Mouse (Mus musculus) midbrain, embryonic 13.5 days (tissue): ENCODE measurements at regions not wholly inside any gene's neighbourhood (a gene's known extent, or its start where the extent isn't known, plus 50 kb on each side); places are given as distances from the start of the nearest gene placed in this dataset.

Experiments
- ATAC-seq: fragments of 200-750 bp; cut with Nextera tagmentation; 2 replicates; pipeline ENCODE4 v1.8.0; 2017; ENCODE audit warnings: mild to moderate bottlenecking, moderate TSS enrichment, moderate library complexity
- H3K27ac ChIP-seq: fragments of 300-500 bp; sonication (generic); 2 replicates; pipeline ENCODE4 v1.5.1; 2015; ENCODE audit warnings: inconsistent platforms, mild to moderate bottlenecking, moderate library complexity
- H3K27me3 ChIP-seq: fragments of 300-500 bp; sonication (generic); 2 replicates; pipeline ENCODE4 v1.6.1; 2015; ENCODE audit warnings: mild to moderate bottlenecking, inconsistent platforms
- H3K36me3 ChIP-seq: fragments of 300-500 bp; sonication (generic); 2 replicates; pipeline ENCODE4 v1.6.1; 2015; ENCODE audit warnings: mild to moderate bottlenecking, inconsistent platforms
- H3K4me1 ChIP-seq: fragments of 300-500 bp; sonication (generic); replicated peaks from 2 replicates; pipeline ENCODE4 v1.6.1; 2015; ENCODE audit warnings: inconsistent platforms
- H3K4me2 ChIP-seq: fragments of 300-500 bp; sonication (generic); replicated peaks from 2 replicates; pipeline ENCODE4 v1.6.1; 2015; ENCODE audit warnings: moderate library complexity, mild to moderate bottlenecking, inconsistent platforms
- H3K4me3 ChIP-seq: fragments of 300-500 bp; sonication (generic); replicated peaks from 2 replicates; pipeline ENCODE4 v1.5.1; 2015; ENCODE audit warnings: mild to moderate bottlenecking, inconsistent platforms
- H3K9ac ChIP-seq: fragments of 300-500 bp; sonication (generic); replicated peaks from 2 replicates; pipeline ENCODE4 v1.6.1; 2015; ENCODE audit warnings: mild to moderate bottlenecking, inconsistent platforms
- H3K9me3 ChIP-seq: fragments of 300-500 bp; sonication (generic); 2 replicates; pipeline ENCODE4 v1.6.1; 2016; ENCODE audit warnings: mild to moderate bottlenecking, inconsistent platforms
- WGBS: fragments of 180-500 bp; shearing (Covaris S2); methylation state at CpG from one replicate; pipeline ENCODE4 v1.1.7; 2015; 5-methylcytosine and 5-hydroxymethylcytosine counted together

GRCm38 (mm10) chr15:62122265-62123023 lies 1199.6 kb upstream of the A1bg start:
- H3K4me3 ChIP-seq, result no peak overlapping the region
- WGBS, result 89% methylated on average over 9 of the region's 9 CpGs
- H3K9me3 ChIP-seq, result no peaks in the 10 kb centered on the region
- H3K9ac ChIP-seq, result no peak overlapping the region
- no peak overlapping the region for H3K4me2 ChIP-seq
- no peak for ATAC-seq
- H3K4me1 ChIP-seq, result peaks cover 2% of the 10 kb centered on the region; the same call in 1 of the 2 replicates
- H3K27me3 ChIP-seq, result peaks cover 5% of the 10 kb centered on the region; the same call in 1 of the 2 replicates
- H3K27ac ChIP-seq, result no peak overlapping the region
- no peaks in the 10 kb centered on the region for H3K36me3 ChIP-seq

DNA sequence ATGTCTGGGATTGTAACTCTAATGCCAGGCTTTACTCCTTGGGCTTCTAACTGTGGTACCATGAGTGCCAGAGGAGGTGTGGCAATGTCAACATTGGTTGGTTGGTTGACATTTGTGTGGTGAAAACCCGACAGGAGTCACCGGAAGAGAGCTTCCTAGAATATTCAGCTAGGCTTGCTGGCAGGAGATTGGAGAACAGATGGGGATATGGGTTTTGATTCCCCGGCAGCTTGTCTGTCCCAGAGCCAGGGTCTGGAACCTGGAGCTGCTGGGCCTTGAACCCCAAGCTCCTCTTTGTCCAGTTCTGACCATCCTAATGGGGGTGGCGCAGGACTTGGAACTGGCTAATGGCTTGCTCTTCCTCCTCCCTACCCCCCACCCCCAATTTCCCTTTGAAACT lies 1198.9 kb upstream of the A1bg start:
- H3K4me2 ChIP-seq, result no peak overlapping the region
- WGBS, result 92% methylated on average over 4 of the region's 4 CpGs
- H3K4me3 ChIP-seq, result no peak overlapping the region
- H3K4me1 ChIP-seq, result no peaks in the 10 kb centered on the region
- no peaks in the 10 kb centered on the region for H3K36me3 ChIP-seq
- 0 out of 2 replicates have a peak, but pooled peaks cover under 1% of the 10 kb centered on the region for H3K27me3 ChIP-seq
- no peak for ATAC-seq
- H3K27ac ChIP-seq, result no peak overlapping the region
- H3K9me3 ChIP-seq, result no peaks in the 10 kb centered on the region
- no peak overlapping the region for H3K9ac ChIP-seq

DNA sequence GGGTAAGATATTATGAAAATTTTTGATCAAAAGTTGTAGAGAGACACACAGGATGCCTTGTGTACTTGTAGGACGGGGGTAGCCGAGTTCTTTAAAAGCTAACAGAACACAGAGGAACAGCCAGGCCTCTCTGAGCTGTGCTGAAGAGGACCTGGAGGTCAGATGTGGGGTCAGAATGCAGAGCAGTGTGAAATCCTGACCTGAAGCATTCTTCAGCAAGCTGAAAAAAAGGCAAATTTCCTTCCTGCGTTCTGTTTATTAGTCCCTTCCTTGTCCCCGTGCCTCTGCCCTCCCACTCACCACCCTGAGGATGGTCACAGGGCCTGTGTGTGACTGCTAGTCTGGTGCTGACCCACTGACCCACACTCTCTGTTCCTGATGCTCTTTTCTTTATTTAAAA lies 1197.9 kb upstream of the A1bg start:
- whole genome bisulfite sequencing, result 25% methylated on average over 4 of the region's 4 CpGs
- H3K4me2 ChIP-seq, result no peak overlapping the region
- no peaks in the 10 kb centered on the region for H3K27me3 ChIP-seq
- no peak overlapping the region for H3K9ac ChIP-seq
- no peaks in the 10 kb centered on the region for H3K36me3 ChIP-seq
- H3K4me3 ChIP-seq, result no peak overlapping the region
- no peaks in the 10 kb centered on the region for H3K4me1 ChIP-seq
- no peak overlapping the region for H3K27ac ChIP-seq
- ATAC-seq, result no peak
- H3K9me3 ChIP-seq, result no peaks in the 10 kb centered on the region

DNA sequence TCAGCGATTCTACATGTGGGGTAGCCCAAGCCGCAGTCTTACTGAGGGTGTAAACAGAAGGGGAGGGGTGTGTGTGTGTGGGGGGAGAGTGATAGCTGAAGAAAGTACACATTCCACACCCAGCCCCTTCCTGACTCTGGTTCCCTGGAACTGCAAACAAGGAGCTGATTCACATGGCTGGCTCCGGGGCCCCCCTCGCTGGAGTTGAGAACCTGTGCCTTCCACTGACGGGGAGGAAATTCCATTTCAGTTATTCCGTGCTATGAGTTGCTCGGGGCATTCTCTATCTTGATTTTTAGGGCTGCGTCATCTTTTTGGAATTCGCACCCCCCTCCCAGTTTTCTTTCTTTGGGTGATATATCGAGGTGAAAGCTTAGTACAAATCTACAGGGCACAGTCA lies 1196.2 kb upstream of the A1bg start:
- ATAC-seq, result no peak
- WGBS, result 82% methylated on average over 10 of the region's 10 CpGs
- Histone ChIP-seq H3K4me1 (no peaks in the 10 kb centered on the region), H3K4me3 (no peak overlapping the region), H3K36me3 (no peaks in the 10 kb centered on the region), H3K9me3 (no peaks in the 10 kb centered on the region), H3K27ac (no peak overlapping the region), H3K4me2 (no peak overlapping the region), H3K9ac (no peak overlapping the region), H3K27me3 (0 out of 2 replicates have a peak, but pooled peaks cover 5% of the 10 kb centered on the region)

DNA sequence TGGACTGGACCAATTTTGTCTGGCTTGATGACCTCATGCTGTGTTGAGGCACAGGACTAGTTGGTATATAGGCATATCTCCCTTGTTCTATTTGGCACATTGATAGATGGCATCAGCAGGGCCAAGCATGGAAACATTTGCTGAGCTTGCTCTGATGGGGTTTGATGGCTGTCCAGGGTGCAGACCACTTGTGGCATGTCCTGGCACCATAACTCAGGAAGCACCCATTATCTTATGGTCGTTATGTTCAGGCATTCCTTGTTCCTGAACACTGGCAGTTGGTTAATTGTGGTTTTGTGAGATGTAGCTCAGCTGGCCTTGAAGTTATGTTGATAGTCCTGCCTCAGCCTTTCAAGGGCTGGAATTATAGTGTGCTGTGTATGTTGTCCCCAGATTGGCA lies 1193.4 kb upstream of the A1bg start:
- H3K4me2 ChIP-seq, result no peak overlapping the region
- 81% methylated on average over 1 of the region's 1 CpGs for WGBS
- ATAC-seq, result no peak
- no peaks in the 10 kb centered on the region for H3K36me3 ChIP-seq
- H3K4me1 ChIP-seq, result no peaks in the 10 kb centered on the region
- no peak overlapping the region for H3K27ac ChIP-seq
- H3K9me3 ChIP-seq, result no peaks in the 10 kb centered on the region
- H3K9ac ChIP-seq, result no peak overlapping the region
- H3K4me3 ChIP-seq, result no peak overlapping the region
- H3K27me3 ChIP-seq, result 0 out of 2 replicates have a peak, but pooled peaks cover 5% of the 10 kb centered on the region

DNA sequence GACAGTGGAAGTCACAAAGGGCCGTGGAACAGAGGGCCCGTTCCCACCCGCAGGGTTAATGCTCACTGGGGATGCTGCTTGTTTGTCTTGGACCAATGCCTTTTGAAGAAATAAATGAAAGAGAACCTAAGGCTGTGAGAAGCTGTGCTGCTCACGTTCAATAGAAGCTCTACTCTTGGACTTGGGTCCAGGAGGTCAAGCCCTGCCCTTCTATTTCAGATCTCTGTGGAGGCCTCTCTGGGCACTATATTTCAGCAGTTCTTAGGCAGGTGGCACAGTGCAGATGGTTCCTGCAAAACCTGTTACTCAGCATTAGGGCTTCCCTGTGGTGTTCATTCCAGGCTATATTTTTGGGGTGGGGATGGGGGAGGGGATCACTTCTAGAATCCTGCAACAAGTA lies 1192.0 kb upstream of the A1bg start:
- H3K36me3 ChIP-seq, result no peaks in the 10 kb centered on the region
- H3K4me2 ChIP-seq, result no peak overlapping the region
- H3K4me3 ChIP-seq, result no peak overlapping the region
- no peak overlapping the region for H3K9ac ChIP-seq
- H3K4me1 ChIP-seq, result no peaks in the 10 kb centered on the region
- ATAC-seq, result no peak
- H3K9me3 ChIP-seq, result no peaks in the 10 kb centered on the region
- peaks cover 12% of the 10 kb centered on the region for H3K27me3 ChIP-seq
- H3K27ac ChIP-seq, result no peak overlapping the region
- WGBS, result 67% methylated on average over 4 of the region's 4 CpGs

- Histone ChIP-seq H3K4me2 (no peak overlapping the region), H3K27ac (no peak overlapping the region), H3K9me3 (no peaks in the 10 kb centered on the region), H3K4me3 (no peak overlapping the region), H3K4me1 (peaks cover under 1% of the 10 kb centered on the region), H3K9ac (no peak overlapping the region), H3K27me3 (peaks cover 25% of the 10 kb centered on the region), H3K36me3 (no peaks in the 10 kb centered on the region)
- 95% methylated on average over 2 of the region's 2 CpGs for WGBS
- ATAC-seq, result no peak
Observed at GRCm38 (mm10) chr15:62112151-62112550, 1189.3 kb upstream of the A1bg start.

DNA sequence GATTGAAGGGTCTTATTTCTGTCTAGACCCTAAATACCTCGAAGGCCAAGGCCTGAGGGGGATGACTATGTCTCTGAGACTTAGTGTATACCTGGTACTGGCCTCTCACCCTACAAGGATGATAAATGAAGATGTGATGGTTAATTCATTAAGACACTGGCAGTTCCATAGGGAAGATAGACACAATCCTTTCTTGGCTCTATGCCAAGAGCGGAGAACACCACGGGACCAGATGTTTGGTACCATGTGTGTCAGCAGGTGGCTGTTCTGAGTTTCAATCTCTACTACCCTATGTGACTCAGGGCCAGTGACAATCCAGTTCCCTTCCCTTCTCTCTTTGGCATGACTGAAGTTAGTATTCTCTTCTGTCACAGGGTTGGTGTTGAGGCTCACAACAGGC lies 1185.2 kb upstream of the A1bg start:
- peaks cover 43% of the 10 kb centered on the region for H3K27me3 ChIP-seq
- H3K4me1 ChIP-seq, result peaks cover 13% of the 10 kb centered on the region
- no peaks in the 10 kb centered on the region for H3K9me3 ChIP-seq
- no peak for ATAC-seq
- H3K4me2 ChIP-seq, result no peak overlapping the region
- 73% methylated on average over 3 of the region's 3 CpGs for WGBS
- no peaks in the 10 kb centered on the region for H3K36me3 ChIP-seq
- H3K27ac ChIP-seq, result no peak overlapping the region
- no peak overlapping the region for H3K4me3 ChIP-seq
- H3K9ac ChIP-seq, result no peak overlapping the region

DNA sequence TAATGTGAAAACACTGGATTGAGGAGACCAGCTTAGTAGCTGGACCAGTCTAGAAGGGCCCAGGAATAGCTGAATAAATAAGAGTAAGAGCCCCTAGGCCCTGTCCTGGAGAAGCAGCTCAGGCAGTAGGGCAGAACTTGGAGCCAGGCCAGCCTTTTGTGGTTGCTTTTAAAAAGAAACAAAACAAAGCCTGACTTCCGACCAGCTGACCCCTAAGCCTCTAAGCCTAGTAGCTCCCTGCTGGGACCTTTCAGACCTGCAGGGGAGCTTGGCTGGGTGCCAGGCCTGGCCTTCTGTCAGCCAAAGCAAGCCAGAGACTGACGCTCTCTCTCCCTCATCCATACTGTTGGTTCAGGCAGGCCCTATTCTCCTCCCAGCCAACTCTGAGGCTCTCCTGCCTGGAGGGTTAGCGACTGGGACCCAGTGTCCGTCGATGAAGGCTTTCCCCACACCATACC lies 1183.7 kb upstream of the A1bg start:
- no peaks in the 10 kb centered on the region for H3K36me3 ChIP-seq
- 6% methylated on average over 5 of the region's 5 CpGs for WGBS
- H3K27me3 ChIP-seq, result peaks cover 43% of the 10 kb centered on the region
- H3K4me1 ChIP-seq, result peaks cover 13% of the 10 kb centered on the region
- H3K9ac ChIP-seq, result no peak overlapping the region
- ATAC-seq, result peak; percentile 91
- no peak overlapping the region for H3K4me3 ChIP-seq
- no peaks in the 10 kb centered on the region for H3K9me3 ChIP-seq
- no peak overlapping the region for H3K27ac ChIP-seq
- H3K4me2 ChIP-seq, result no peak overlapping the region

GRCm38 (mm10) chr15:62105483-62105882 lies 1182.7 kb upstream of the A1bg start:
- no peak overlapping the region for H3K4me2 ChIP-seq
- 60% methylated on average over 9 of the region's 9 CpGs for WGBS
- H3K27me3 ChIP-seq, result peaks cover 42% of the 10 kb centered on the region
- H3K9ac ChIP-seq, result no peak overlapping the region
- H3K27ac ChIP-seq, result no peak overlapping the region
- H3K4me1 ChIP-seq, result peaks cover 13% of the 10 kb centered on the region
- no peaks in the 10 kb centered on the region for H3K9me3 ChIP-seq
- no peak overlapping the region for H3K4me3 ChIP-seq
- no peak for ATAC-seq
- H3K36me3 ChIP-seq, result no peaks in the 10 kb centered on the region

GRCm38 (mm10) chr15:62104653-62105052 lies 1181.8 kb upstream of the A1bg start:
- Histone ChIP-seq H3K27me3 (peaks cover 34% of the 10 kb centered on the region), H3K4me3 (no peak overlapping the region), H3K4me1 (peaks cover 13% of the 10 kb centered on the region), H3K27ac (no peak overlapping the region), H3K9me3 (no peaks in the 10 kb centered on the region), H3K36me3 (no peaks in the 10 kb centered on the region), H3K9ac (no peak overlapping the region), H3K4me2 (no peak overlapping the region)
- ATAC-seq, result no peak
- 76% methylated on average over 7 of the region's 7 CpGs for WGBS

GRCm38 (mm10) chr15:62099683-62100082 lies 1176.9 kb upstream of the A1bg start:
- no peak for ATAC-seq
- Histone ChIP-seq H3K27me3 (peaks cover 11% of the 10 kb centered on the region), H3K4me1 (no peaks in the 10 kb centered on the region), H3K4me3 (no peak overlapping the region), H3K27ac (no peak overlapping the region), H3K36me3 (no peaks in the 10 kb centered on the region), H3K4me2 (no peak overlapping the region), H3K9me3 (no peaks in the 10 kb centered on the region), H3K9ac (no peak overlapping the region)
- WGBS, result 94% methylated on average over 6 of the region's 6 CpGs
